Mouse (Mus musculus) inflammation-experienced regulatory T-cells, adult 16 weeks (primary cell): ENCODE measurements around the gene Mbtps1. TPM values are rescaled to one million over a fixed set of nuclear protein-coding genes. Genes with fewer than 3 reads are reported as not detected.

ENCODE experiments used
- polyA plus RNA-seq: library from polyadenylated mRNA; unstranded; fragments of 100-300 nt; shearing (Covaris generic); gene quantifications from one replicate; pipeline ENCODE4 v1.2.1, GENCODE M21; 2017

Gene Mbtps1
- 126 TPM for polyA plus RNA-seq

DNA sequence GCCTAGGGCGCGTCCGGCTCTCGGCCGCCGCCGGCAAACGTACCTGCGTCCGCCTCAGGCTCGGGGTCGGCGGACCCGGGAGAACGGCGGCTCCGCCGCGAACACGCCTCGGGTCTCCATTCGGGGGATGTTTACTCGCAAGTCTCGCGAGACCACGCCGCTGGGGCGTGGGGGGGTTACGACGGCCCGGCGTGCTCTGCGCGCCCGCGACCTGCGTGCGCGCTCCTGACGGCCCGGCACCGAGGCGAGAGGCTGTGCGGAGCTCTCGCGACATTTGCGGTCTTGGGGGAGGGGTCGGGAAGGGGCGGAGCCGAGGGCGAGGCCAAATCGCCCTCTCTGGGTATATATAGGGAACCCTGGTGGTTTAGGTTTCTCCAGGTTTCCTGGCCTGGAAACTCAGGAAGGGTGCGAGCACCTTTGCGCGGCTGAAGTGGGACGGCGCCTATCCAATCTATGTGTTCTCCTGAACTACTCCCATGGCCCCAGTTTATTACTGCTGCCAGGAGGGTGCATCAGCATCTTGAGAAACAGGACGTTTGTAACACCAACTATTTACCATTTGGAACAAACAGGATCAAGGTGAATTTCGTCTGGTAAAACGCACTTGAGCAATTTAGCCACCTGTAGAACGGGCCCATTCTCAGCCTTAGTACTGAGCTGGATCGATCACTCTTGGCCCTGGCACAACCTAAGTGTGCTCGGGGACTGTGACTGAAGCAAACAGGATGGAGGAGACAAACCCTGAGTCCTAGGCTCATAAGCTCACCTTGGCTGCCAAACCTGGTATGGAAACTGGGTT, at the start of gene Mbtps1:
TSS of gene Mbtps1 (minus strand) at position 133 of the 799 bp plus-strand sequence.

DNA sequence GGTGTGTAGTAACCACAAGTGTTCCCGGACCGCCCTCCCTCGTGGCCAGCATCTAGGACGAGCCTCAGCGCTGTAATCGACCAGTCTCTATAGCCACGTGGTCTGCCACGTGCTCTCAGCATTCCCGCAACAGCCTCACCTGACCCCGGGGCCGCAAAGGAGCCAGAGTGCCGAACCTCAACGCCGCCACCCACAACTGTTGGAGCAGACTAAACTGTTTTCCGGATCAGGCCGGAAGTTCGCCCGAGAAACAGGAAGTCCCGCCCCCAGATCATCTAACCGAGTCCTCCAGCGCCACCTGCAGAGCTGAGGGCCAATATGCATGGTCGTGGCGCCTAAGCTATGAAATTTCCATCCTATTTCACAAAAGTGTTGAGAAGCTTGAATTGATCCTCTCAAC, 46.5 kb upstream of the Mbtps1 start, which contains the start of gene Taf1c:
TSS of gene Taf1c (minus strand) at position 227 of the 400 bp plus-strand sequence.

DNA sequence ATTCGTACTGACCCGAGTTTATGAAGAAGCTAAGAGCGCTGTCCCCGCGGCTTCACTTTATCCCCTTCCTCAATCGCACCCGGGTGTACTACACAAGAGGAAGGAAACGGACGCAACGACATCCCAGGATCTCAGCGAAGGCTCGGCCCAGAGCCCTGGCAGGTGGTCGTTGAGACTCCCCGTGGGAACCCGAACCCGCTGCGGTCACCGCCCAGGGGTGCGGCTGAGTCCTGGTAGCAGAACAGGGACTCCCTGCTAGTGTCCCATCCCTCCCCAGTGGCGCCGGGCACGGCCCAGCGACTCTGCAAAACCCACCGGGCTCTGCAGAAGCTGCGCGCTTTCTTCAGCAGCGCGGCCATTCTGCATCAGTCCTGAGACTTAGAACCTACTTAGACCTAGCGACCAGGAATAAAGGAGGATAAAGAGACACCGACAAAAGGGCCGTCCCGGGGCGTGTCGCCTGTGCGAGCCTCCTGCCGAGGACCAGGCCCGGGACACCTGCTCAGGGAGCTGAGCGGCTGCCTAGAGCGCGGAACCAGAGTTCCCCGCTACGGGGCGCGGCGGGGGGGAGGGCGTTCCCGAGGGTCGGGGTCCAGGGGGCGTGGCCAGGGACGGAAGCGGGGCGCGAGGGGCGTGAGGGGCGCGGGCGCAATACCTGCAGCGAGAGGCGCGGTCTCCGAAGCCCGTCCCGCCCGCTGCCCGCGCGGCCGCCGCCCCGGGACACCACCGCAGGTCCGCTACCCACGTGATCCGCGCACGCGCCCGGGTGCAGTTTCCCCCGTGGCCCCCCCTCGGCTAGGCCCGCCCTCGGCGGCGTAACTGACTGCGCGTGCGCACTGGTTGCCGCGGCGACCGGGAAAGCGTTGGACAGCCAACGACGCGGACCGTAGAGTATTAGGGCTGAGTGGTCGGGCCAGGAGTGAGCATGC, 16.2 kb upstream of the Mbtps1 start, which contains the start of the genes Hsdl1 and Dnaaf1:
TSS of gene Hsdl1 (minus strand) at position 747 of the 929 bp plus-strand sequence.
TSS of gene Dnaaf1 (plus strand) at position 799 of the 929 bp plus-strand sequence.

GRCm38 (mm10) chr8:119501598-119501997, 56.9 kb downstream of the Mbtps1 start, which contains the start of gene Slc38a8:
TSS of gene Slc38a8 (minus strand) at chr8:119501698.

Other genes with a start within 250 kb of the Mbtps1 start
- 196 TPM for gene Hsbp1, start 214.2 kb downstream of the Mbtps1 start, polyA plus RNA-seq
- gene Mlycd, start 163.9 kb downstream of the Mbtps1 start, polyA plus RNA-seq = 1.9 TPM
- gene Osgin1, start 124.6 kb downstream of the Mbtps1 start, polyA plus RNA-seq = 28.1 TPM
- not detected for gene Necab2, start 112.0 kb downstream of the Mbtps1 start, polyA plus RNA-seq
- not detected for gene Slc38a8, start 57.0 kb downstream of the Mbtps1 start, polyA plus RNA-seq
- gene Hsdl1, start 16.4 kb upstream of the Mbtps1 start, polyA plus RNA-seq = 138 TPM
- gene Dnaaf1, start 16.5 kb upstream of the Mbtps1 start, polyA plus RNA-seq = not detected
- 44.3 TPM for gene Taf1c, start 46.5 kb upstream of the Mbtps1 start, polyA plus RNA-seq
- not detected for gene Adad2, start 54.0 kb upstream of the Mbtps1 start, polyA plus RNA-seq
- not detected for gene Kcng4, start 76.9 kb upstream of the Mbtps1 start, polyA plus RNA-seq
- not detected for gene Wfdc1, start 107.6 kb upstream of the Mbtps1 start, polyA plus RNA-seq
- gene Atp2c2, start 141.3 kb upstream of the Mbtps1 start, polyA plus RNA-seq = not detected
- gene Tldc1, start 219.7 kb upstream of the Mbtps1 start, polyA plus RNA-seq = 15.0 TPM